Mouse (Mus musculus): ENCODE data around the gene Dync2h1.

GRCm38 (mm10) chr9:7173756-7174155 lies 10.5 kb downstream of the Dync2h1 start:
- no peak for TF ChIP-seq POLR2A (IDR thresholded peaks at IDR 0.05; ENCODE audit: borderline replicate concordance, insufficient read depth, low read length)
- no peak for TF ChIP-seq CTCF (IDR thresholded peaks at IDR 0.05; ENCODE audit: borderline replicate concordance, insufficient read depth, low read depth, low read length)
